Mouse (Mus musculus) right cerebral cortex, adult 2 months (tissue): ENCODE results near the gene Itsn1.
A peak's percentile ranks its signal among the peaks of the same experiment; 100 is the strongest.

Source experiments
- DNase-seq, 2 experiments: peaks; one replicate each; pipeline ENCODE4 v3.0.0; 2021 to 2022; ENCODE audit warnings: low spot score in 2 of 2

Gene Itsn1

DNA sequence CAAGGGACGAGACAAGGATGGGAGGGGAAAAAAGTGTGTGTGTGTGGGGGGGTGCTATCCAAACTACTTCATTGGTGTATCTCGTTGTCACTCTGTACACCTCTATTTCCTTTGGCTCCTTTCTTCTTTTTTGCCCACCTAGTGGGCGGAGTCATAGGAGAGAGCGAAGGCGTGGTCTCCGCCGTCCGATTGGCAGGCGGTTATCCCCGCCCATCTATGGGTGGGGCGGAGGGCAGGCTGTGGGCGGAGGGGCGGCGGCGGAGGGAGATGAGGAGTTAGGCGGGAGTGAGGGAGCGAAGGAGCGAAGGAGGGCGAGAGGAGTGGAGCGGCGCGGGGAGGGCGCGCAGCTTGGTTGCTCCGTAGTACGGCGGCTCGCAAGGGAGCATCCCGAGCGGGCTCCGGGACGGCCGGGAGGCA is at the start of gene Itsn1:
Itsn1 (plus strand) TSS at position 216 of the 417 bp plus-strand sequence.
- peak; percentile 94 to 97 for DNase-seq

DNA sequence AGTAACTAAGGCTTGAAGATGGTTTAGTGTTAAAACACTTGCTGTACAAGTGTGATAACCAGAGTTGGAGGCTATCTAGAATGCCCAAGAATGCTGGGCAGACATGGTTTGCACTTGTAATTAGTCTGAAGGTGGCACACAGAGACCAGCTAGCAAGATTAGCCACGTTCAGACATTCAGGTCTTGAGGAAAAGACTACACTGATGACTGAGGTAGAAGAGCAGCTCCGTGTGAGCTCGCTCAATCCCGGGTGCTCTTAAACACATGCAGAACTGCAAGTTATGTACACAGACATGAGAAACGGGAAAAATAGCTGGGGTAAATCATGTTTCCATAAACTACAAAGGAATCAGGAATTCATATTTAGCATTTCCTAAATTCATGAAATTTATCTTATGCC is 48.4 kb upstream of the Itsn1 start:
- DNase-seq = no peak

GRCm38 (mm10) chr16:91685526-91685925 is 43.6 kb upstream of the Itsn1 start:
- DNase-seq = no peak

DNA sequence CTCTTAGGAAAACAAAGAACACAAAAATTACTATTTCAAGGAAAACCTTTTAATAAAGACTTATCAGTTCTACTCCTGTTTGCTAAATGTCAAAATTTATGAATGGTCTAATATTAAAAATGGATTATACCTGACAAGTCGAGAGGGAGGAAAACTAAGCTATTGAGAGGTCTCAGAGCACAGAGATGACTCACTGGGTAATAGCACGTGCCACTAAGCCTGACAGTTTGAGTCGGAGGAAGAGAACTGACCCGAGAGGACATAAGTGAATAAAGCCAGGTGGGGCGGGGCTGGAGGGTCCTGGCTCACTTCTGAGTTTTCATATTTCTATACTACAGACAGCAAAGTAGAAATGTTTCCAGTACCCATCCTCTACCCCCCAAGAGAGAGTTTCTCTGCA is 42.7 kb upstream of the Itsn1 start:
- no peak for DNase-seq

- DNase-seq = no peak
These were observed 41.0 kb upstream of the Itsn1 start for GRCm38 (mm10) chr16:91688023-91688618.

- peak; percentile 88 to 90 for DNase-seq
These were observed 40.3 kb upstream of the Itsn1 start, which contains the start of gene Donson for GRCm38 (mm10) chr16:91688619-91689334. Gene Donson (minus strand): TSS chr16:91688770.

DNA sequence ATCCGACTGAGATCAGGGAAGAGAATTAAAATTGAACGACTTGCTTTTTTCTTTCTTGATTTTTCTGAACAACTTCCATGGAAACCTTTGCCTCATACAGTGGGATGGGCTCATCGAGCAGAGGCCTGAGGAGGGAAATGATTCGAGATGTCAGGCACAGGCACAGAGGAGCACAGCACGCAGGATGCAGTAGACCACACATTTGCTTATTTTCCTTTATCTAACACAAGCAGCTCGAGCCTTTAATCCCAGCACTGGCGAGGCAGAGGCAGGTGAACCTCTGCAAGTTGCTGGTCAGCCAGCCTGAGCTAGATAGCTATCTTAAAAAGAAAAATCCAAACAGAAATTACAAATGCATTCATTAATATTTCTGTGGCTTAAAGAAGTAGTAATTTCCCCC is 39.3 kb upstream of the Itsn1 start:
- DNase-seq = no peak

DNA sequence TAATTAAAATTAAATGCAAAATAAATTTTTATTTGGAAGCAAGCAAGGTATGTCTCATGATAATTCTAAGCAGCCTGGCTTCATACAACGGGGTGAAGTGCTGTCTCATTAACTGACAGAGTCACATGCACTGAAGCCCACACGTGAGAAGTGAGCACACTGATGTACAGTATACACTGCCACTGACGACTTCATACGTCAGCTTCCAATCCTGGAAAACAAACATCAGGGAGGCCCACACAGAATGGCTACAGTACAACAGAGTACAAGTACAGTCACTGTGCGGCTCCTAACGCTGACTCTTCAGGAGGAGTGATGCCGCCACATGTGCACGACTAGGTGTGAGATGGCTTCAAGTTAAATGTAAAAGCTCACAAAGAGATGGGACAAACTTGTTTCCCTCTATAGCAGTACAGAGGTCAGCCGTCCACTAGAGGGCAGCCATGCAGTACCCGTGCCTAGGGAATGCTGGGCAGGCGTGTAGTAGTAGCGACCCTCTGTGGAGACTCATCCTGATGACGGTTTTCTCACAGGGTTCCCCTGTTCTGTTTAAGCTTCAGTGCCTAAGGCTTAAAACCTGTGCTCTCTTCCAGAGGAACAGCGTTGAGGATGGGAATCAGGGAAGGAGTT is 34.5 kb upstream of the Itsn1 start:
- peak; percentile 75 to 76 for DNase-seq

- no peak for DNase-seq
These were observed 33.8 kb upstream of the Itsn1 start for GRCm38 (mm10) chr16:91695108-91695755.

DNA sequence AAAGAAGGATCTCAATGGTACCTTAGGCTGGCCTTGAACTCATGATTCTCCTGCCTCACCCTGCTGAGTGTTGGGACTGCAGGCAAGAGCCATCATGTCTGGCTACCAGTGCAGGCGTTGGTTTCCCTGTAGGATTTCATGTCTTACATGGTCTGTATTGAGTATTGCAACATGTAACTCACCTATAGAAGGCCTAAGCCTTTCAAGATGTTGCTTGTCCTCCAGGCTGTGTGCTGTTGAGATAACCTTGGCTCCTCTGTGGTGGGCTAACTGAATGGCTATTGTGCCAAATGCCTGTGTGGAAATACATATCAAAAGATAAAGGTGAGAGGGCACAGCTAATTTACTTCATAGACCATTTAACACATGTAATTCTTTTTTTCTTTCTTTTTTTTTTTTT is 30.1 kb upstream of the Itsn1 start:
- DNase-seq = no peak

GRCm38 (mm10) chr16:91701908-91702307 is 27.2 kb upstream of the Itsn1 start:
- no peak for DNase-seq

- no peak for DNase-seq
These were observed 26.3 kb upstream of the Itsn1 start for GRCm38 (mm10) chr16:91702771-91703188.

GRCm38 (mm10) chr16:91704603-91705340 is 24.3 kb upstream of the Itsn1 start:
- DNase-seq = peak in 1 of 2 experiments; percentile 33

GRCm38 (mm10) chr16:91710241-91710640 is 18.8 kb upstream of the Itsn1 start:
- no peak for DNase-seq

DNA sequence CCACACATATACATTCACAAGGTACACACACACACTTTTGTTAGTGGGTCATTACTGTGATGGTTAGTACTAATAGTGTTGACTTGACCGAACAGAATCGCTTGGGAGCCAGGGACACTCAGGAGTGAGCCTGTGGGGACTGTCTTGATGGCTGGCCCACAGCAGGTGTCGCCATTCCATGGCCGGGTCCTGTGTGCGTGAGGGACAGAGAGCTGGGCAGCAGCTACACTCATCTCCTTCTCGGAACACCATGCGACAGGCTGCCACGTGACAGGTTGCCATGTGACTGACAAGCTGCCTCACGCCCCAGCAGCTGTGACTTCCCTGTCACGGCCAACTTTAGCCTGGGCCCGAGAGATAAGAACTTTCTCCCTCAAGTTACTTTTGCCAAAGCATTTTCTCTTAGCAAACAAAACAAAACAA is 12.1 kb upstream of the Itsn1 start:
- DNase-seq = no peak

GRCm38 (mm10) chr16:91717399-91717798 is 11.7 kb upstream of the Itsn1 start:
- no peak for DNase-seq

DNA sequence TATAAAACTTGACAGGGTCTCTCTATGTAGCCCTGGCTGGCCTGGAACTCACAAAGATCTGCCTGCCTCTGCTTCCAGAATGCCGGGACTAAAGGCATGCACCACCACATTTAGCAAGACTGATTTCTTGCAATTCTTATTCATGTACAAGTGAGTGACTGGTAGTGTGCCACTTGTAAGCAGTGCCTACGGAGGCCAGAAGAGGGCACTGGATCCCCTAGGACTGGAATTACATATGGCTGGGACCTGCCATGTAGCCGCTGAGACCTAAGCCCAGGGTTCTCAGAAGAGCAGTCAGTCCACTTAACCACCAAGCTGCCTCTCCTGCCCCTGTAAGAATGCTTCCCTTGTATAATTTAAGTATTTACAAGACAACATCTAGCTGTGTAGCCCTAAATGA is 4.8 kb upstream of the Itsn1 start:
- DNase-seq = peak; percentile 44 to 62

- no peak for DNase-seq
These were observed 1.6 kb upstream of the Itsn1 start for GRCm38 (mm10) chr16:91727433-91727832.

DNA sequence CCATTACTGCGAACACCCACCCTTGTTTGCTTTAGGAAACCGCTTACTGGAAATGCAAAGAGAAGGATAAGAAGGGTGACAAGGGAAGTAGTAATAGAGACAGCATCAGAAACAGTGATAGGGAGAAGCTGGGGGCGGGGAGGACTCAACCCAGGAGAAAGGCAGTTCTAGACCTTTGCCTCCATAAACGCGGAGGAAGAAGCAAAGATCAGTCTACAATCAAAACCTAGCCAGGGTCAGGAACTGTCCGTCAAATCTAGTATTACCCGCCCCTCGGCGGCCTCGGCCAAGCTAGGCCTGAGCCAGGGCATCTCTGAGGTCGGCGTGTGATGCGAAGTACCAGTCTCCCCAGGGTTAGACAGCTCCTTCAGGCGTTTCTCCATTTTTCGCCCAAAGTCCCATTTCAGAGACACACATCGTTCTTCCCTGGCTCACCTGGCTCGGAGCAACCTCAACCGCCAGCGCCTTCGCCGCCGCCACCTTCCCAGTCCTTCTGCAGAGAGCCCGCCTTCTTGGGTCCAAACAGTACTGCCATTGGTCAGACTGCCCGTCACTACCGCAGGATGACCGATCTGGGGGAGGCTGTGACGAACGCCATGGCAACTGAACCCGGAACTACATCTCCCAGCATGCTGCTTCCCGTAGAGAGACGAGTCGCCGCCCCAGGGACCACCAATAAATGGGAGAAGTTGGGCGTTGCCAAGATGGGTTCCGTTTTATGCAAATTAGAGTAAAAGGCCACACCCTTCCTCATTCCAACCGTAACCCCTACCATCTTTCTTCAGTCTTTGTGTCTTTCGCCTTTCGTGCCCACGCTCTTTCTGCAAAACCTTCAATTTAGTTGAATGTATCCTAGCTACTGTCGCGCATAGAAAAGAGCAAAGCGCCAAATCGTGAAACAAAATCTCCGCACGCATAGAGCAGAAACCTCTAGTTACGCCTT is 687 bp upstream of the Itsn1 start, which contains the start of gene Cryzl1:
Cryzl1 (minus strand) TSS at position 853 of the 943 bp plus-strand sequence.
- peak; percentile 99 for DNase-seq

DNA sequence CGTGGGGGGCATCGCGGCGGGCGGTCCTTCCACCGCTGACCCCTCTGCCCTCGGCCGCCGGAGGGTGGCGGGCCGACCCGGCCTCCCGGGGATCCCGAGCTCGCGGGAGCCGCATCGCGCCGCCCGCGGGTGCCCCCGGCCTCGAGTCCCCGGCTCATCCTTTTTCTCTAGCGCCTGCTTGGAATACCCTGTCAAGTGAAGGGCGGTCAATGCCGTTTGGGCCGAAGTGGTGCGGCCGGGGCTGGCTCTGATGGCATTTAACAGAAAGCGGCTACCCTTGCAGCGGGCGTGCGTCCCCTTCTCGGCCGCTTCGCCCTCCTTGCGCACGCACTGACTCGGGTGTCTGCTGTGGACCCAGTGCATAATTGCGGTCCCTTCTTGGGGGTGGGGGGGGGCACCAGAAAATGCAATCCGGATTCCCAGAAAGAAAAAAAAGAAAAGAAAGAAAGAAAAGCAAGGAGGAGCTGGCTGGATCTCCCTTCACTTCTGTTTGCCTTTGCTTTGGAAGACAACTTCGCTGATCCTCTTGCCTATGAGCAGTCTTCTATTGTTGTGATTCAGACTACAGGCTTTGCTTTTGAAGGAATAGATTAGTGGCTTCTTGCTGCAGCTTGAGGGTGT is 850 bp downstream of the Itsn1 start:
- peak in 1 of 2 experiments; percentile 29 for DNase-seq
